In genomic region chr2:31847908-31848307, GRCm38 (mm10) we compare ENCODE assay signal across 10 mouse cellular contexts. TPM values are rescaled to one million over a fixed set of nuclear protein-coding genes. Genes with fewer than 3 reads are reported as not detected.
DNase-seq lines count a peak whose midpoint lies in the region; ATAC-seq and TF ChIP-seq lines count a peak whose summit lies in the region.
"Had no signal": no experiment of that assay in that cellular context is flagged by ENCODE, and none has a peak within 500 bp of the region (broad histone marks: within the 10 kb centered on the region; RNA-seq: fewer than 3 reads in every experiment).

No protein-coding gene starts in this region.

- H3K4me1 ChIP-seq in forebrain, embryonic 12.5 days, result peaks cover 34% of the 10 kb centered on the region
- peaks cover 60% of the 10 kb centered on the region for H3K4me1 ChIP-seq in forebrain, embryonic 10.5 days
- peaks cover 46% of the 10 kb centered on the region for H3K4me1 ChIP-seq in E14TG2a.4 (replicated peaks; ENCODE audit: low read depth, low read length)
- peaks cover 64% of the 10 kb centered on the region for H3K4me1 ChIP-seq in embryonic facial prominence, embryonic 10.5 days
- peaks cover 28% of the 10 kb centered on the region for H3K4me1 ChIP-seq in midbrain, embryonic 15.5 days

- no peak for DNase-seq in forebrain, embryonic 10.5 days (ENCODE audit: extremely low spot score, low spot score)
- peak; percentile 58 for DNase-seq in embryonic facial prominence, embryonic 10.5 days (ENCODE audit: low spot score)
- DNase-seq in kidney, postnatal 4 days, result peak; percentile 65 to 77
- DNase-seq in testis, postnatal 10 days (ENCODE audit: low spot score), result no peak
- no peak for DNase-seq in right cerebral cortex, postnatal 4 days

- H3K36me3 ChIP-seq in forebrain, embryonic 12.5 days (replicated peaks), result no peaks in the 10 kb centered on the region
- H3K36me3 ChIP-seq in forebrain, embryonic 10.5 days (replicated peaks), result no peaks in the 10 kb centered on the region
- no peaks in the 10 kb centered on the region for H3K36me3 ChIP-seq in E14TG2a.4 (ENCODE audit: insufficient read depth, low read length)
- no peaks in the 10 kb centered on the region for H3K36me3 ChIP-seq in embryonic facial prominence, embryonic 10.5 days (replicated peaks)
- H3K36me3 ChIP-seq in midbrain, embryonic 15.5 days (replicated peaks), result no peaks in the 10 kb centered on the region

- H3K27me3 ChIP-seq in forebrain, embryonic 12.5 days, result peaks cover 66% of the 10 kb centered on the region
- H3K27me3 ChIP-seq in forebrain, embryonic 10.5 days (ENCODE audit: poor library complexity, severe bottlenecking), result peaks cover 62% of the 10 kb centered on the region
- H3K27me3 ChIP-seq in E14TG2a.4 (ENCODE audit: insufficient read depth, low read length), result peaks cover 81% of the 10 kb centered on the region
- H3K27me3 ChIP-seq in embryonic facial prominence, embryonic 10.5 days (replicated peaks; ENCODE audit: low read depth, poor library complexity, severe bottlenecking), result peaks cover 64% of the 10 kb centered on the region
- H3K27me3 ChIP-seq in midbrain, embryonic 15.5 days (replicated peaks), result peaks cover 43% of the 10 kb centered on the region

- ATAC-seq in forebrain, embryonic 12.5 days (ENCODE audit: low FRiP score), result peak; percentile 25; the same call in 1 of the 2 replicates
- 0 out of 2 replicates have a peak, but pooled peaks have one; percentile 8 for ATAC-seq in midbrain, embryonic 15.5 days (replicated peaks)
- ATAC-seq: Patski had no signal

- H3K4me3 ChIP-seq in forebrain, embryonic 12.5 days (replicated peaks), result no peak overlapping the region
- no peak overlapping the region for H3K4me3 ChIP-seq in forebrain, embryonic 10.5 days
- no peak overlapping the region for H3K4me3 ChIP-seq in E14TG2a.4 (replicated peaks; ENCODE audit: low read length)
- no peak overlapping the region for H3K4me3 ChIP-seq in embryonic facial prominence, embryonic 10.5 days
- no peak overlapping the region for H3K4me3 ChIP-seq in midbrain, embryonic 15.5 days

- peak; percentile 31 for TF ChIP-seq CTCF in E14TG2a.4 (conservative IDR thresholded peaks at IDR 0.05; ENCODE audit: low read length)

- WGBS in forebrain, embryonic 12.5 days, result 14% methylated on average over 6 of the region's 6 CpGs
- 22% methylated on average over 6 of the region's 6 CpGs for WGBS in forebrain, embryonic 10.5 days
- 24% methylated on average over 6 of the region's 6 CpGs for WGBS in embryonic facial prominence, embryonic 10.5 days
- 25% methylated on average over 6 of the region's 6 CpGs for WGBS in midbrain, embryonic 15.5 days

- H3K27ac ChIP-seq in forebrain, embryonic 12.5 days, result no peak overlapping the region
- no peak overlapping the region for H3K27ac ChIP-seq in forebrain, embryonic 10.5 days
- H3K27ac ChIP-seq in embryonic facial prominence, embryonic 10.5 days (replicated peaks), result no peak overlapping the region
- H3K27ac ChIP-seq in midbrain, embryonic 15.5 days, result no peak overlapping the region

- no peaks in the 10 kb centered on the region for H3K9me3 ChIP-seq in forebrain, embryonic 12.5 days
- no peaks in the 10 kb centered on the region for H3K9me3 ChIP-seq in forebrain, embryonic 10.5 days
- no peaks in the 10 kb centered on the region for H3K9me3 ChIP-seq in E14TG2a.4 (ENCODE audit: low read length)
- no peaks in the 10 kb centered on the region for H3K9me3 ChIP-seq in embryonic facial prominence, embryonic 10.5 days
- H3K9me3 ChIP-seq in midbrain, embryonic 15.5 days, result no peaks in the 10 kb centered on the region

- no peak overlapping the region for H3K4me2 ChIP-seq in forebrain, embryonic 12.5 days
- H3K4me2 ChIP-seq in midbrain, embryonic 15.5 days, result no peak overlapping the region

- no peak overlapping the region for H3K9ac ChIP-seq in forebrain, embryonic 12.5 days
- H3K9ac ChIP-seq in midbrain, embryonic 15.5 days, result no peak overlapping the region

RNA-seq across cellular contexts. Expression of gene Fibcd1, which starts 2.1 kb away (rescaled TPM):
- polyA plus RNA-seq in forebrain, embryonic 12.5 days (2016; fragmentation: Nextera tagmentation; extraction: Ambion mirVana), result 1.1 and 1.2 TPM in 2 replicates
- polyA plus RNA-seq in forebrain, embryonic 10.5 days (2016; fragmentation: Nextera tagmentation; extraction: Ambion mirVana), result 0.07 and 0.19 TPM in 2 replicates
- 0.17 and 0.35 TPM in 2 replicates for polyA plus RNA-seq in embryonic facial prominence, embryonic 10.5 days (2016; fragmentation: Nextera tagmentation; extraction: Ambion mirVana)
- polyA plus RNA-seq in midbrain, embryonic 15.5 days (2015; fragmentation: Nextera tagmentation; extraction: Ambion mirVana), result 19.6 and 20.2 TPM in 2 replicates

RNA-seq across cellular contexts. Expression of gene Qrfp, which starts 37.5 kb away (rescaled TPM):
- polyA plus RNA-seq in forebrain, embryonic 12.5 days (2016; fragmentation: Nextera tagmentation; extraction: Ambion mirVana), result 0.06 TPM in 1 of 2 replicates, not detected in the other
- 0.09 and 0.14 TPM in 2 replicates for polyA plus RNA-seq in forebrain, embryonic 10.5 days (2016; fragmentation: Nextera tagmentation; extraction: Ambion mirVana)
- 0.19 and 0.20 TPM in 2 replicates for polyA plus RNA-seq in embryonic facial prominence, embryonic 10.5 days (2016; fragmentation: Nextera tagmentation; extraction: Ambion mirVana)
- 0.05 and 0.09 TPM in 2 replicates for polyA plus RNA-seq in midbrain, embryonic 15.5 days (2015; fragmentation: Nextera tagmentation; extraction: Ambion mirVana)
- polyA plus RNA-seq: large intestine, adult 2 months; Patski had no signal

RNA-seq across cellular contexts. Expression of gene Lamc3, which starts 39.2 kb away (rescaled TPM):
- polyA plus RNA-seq in forebrain, embryonic 12.5 days (2016; fragmentation: Nextera tagmentation; extraction: Ambion mirVana), result 5.2 and 5.6 TPM in 2 replicates
- 4.9 and 6.8 TPM in 2 replicates for polyA plus RNA-seq in forebrain, embryonic 10.5 days (2016; fragmentation: Nextera tagmentation; extraction: Ambion mirVana)
- 2.3 TPM in 2 replicates for polyA plus RNA-seq in embryonic facial prominence, embryonic 10.5 days (2016; fragmentation: Nextera tagmentation; extraction: Ambion mirVana)
- polyA plus RNA-seq in midbrain, embryonic 15.5 days (2015; fragmentation: Nextera tagmentation; extraction: Ambion mirVana), result 6.2 and 6.8 TPM in 2 replicates

Comparison
In these comparisons a context has a peak if more than half of its experiments do, and no peak if none do; other contexts are left out.
1. DNase-seq: peak in embryonic facial prominence, embryonic 10.5 days (single experiment) and kidney, postnatal 4 days (2 of 2); none in forebrain, embryonic 10.5 days (single experiment), testis, postnatal 10 days (single experiment) and right cerebral cortex, postnatal 4 days (single experiment).